Mouse (Mus musculus) kidney, adult 2 months (tissue): ENCODE results near the gene Dab2ip. TPM values are rescaled to one million over a fixed set of nuclear protein-coding genes. Genes with fewer than 3 reads are reported as not detected.
A peak's percentile ranks its signal among the peaks of the same experiment; 100 is the strongest.

Experiments
- DNase-seq: peaks from one replicate; pipeline ENCODE4 v3.0.0; 2021
- H3K27ac ChIP-seq: fragments of 200-500 bp; 2 replicates; pipeline ENCODE4 v1.5.1; 2012; ENCODE audit warnings: low read depth, low read length, control low read depth, inconsistent platforms; ENCODE audit not compliant: insufficient read depth
- H3K27me3 ChIP-seq: fragments of 200-500 bp; replicated peaks from 2 replicates; pipeline ENCODE4 v1.6.1; 2012; ENCODE audit warnings: mild to moderate bottlenecking, moderate library complexity, low read length, inconsistent platforms; ENCODE audit not compliant: control insufficient read depth, insufficient read depth
- H3K36me3 ChIP-seq: fragments of 200-500 bp; 2 replicates; pipeline ENCODE4 v1.6.1; 2012; ENCODE audit warnings: mild to moderate bottlenecking, moderate library complexity, low read length, inconsistent platforms; ENCODE audit not compliant: control insufficient read depth, insufficient read depth
- H3K4me1 ChIP-seq: fragments of 200-500 bp; 2 replicates; pipeline ENCODE4 v1.6.1; 2011; ENCODE audit warnings: low read length; ENCODE audit not compliant: control insufficient read depth, insufficient read depth
- H3K4me3 ChIP-seq: fragments of 200-500 bp; 2 replicates; pipeline ENCODE4 v1.5.1; 2011; ENCODE audit warnings: mild to moderate bottlenecking, low read depth, low read length, control low read depth; ENCODE audit not compliant: insufficient read depth
- CTCF ChIP-seq: fragments of 200-500 bp; conservative IDR thresholded peaks from 2 replicates; pipeline ENCODE4 v1.5.1; 2011; ENCODE audit warnings: low read depth, mild to moderate bottlenecking, control low read depth, low read length, moderate library complexity, mixed read lengths; ENCODE audit not compliant: insufficient read depth, insufficient read length
- POLR2A ChIP-seq: fragments of 200-500 bp; IDR thresholded peaks from one replicate; pipeline ENCODE4 v1.6.1; 2011; ENCODE audit warnings: low read depth, low read length, control low read depth
- WGBS: fragments of 180-500 bp; shearing (Covaris S2); methylation state at CpG from one replicate; pipeline ENCODE4 v1.1.7; 2018; 5-methylcytosine and 5-hydroxymethylcytosine counted together
- polyA plus RNA-seq: library from polyadenylated mRNA; depleted of rRNA; stranded (reverse); fragments of >200 nt; gene quantifications from 2 replicates; pipeline ENCODE4 v1.2.3, GENCODE M21; 2012

Gene Dab2ip
- polyA plus RNA-seq, 1 experiment = 32.9 TPM

GRCm38 (mm10) chr2:35667746-35668145 is 109.7 kb downstream of the Dab2ip start:
- H3K27me3 ChIP-seq = no peaks in the 10 kb centered on the region
- H3K4me1 ChIP-seq = peaks cover 5% of the 10 kb centered on the region; the same call in 1 of the 2 replicates
- 78% methylated on average over 8 of the region's 8 CpGs for WGBS
- TF ChIP-seq CTCF (no peak), POLR2A (no peak)
- no peak overlapping the region for H3K27ac ChIP-seq
- H3K36me3 ChIP-seq = no peaks in the 10 kb centered on the region
- no peak for DNase-seq
- no peak overlapping the region for H3K4me3 ChIP-seq

GRCm38 (mm10) chr2:35669217-35669616 is 111.2 kb downstream of the Dab2ip start:
- peaks cover 5% of the 10 kb centered on the region; the same call in 1 of the 2 replicates for H3K4me1 ChIP-seq
- H3K27ac ChIP-seq = no peak overlapping the region
- TF ChIP-seq CTCF = no peak
- TF ChIP-seq POLR2A = no peak
- DNase-seq = no peak
- 68% methylated on average over 4 of the region's 4 CpGs for WGBS
- no peaks in the 10 kb centered on the region for H3K36me3 ChIP-seq
- H3K27me3 ChIP-seq = no peaks in the 10 kb centered on the region
- no peak overlapping the region for H3K4me3 ChIP-seq

DNA sequence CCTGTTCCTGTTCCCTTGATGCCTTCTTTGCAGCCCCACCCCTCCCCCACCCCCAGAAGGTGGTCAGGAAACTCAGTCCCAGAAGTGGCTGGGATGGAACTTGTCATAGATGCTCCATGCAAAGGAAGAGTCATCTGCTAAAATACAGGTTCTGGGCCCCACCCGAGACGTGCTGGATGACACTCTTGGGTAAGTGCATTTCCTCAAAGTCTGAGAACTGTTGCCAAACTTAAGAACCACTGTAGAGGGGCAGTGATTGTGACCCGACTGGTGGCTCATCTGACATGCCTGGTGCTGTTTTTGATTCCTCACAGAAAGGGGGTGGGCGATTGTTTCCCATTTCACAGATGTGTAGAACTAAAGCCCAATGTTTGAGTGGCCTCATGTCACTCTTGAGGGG is 111.7 kb downstream of the Dab2ip start:
- Histone ChIP-seq H3K27me3 (no peaks in the 10 kb centered on the region), H3K4me3 (no peak overlapping the region), H3K36me3 (no peaks in the 10 kb centered on the region), H3K4me1 (peaks cover 5% of the 10 kb centered on the region; the same call in 1 of the 2 replicates), H3K27ac (no peak overlapping the region)
- peak; percentile 26 for DNase-seq
- 63% methylated on average over 4 of the region's 4 CpGs for WGBS
- TF ChIP-seq CTCF (no peak), POLR2A (no peak)

DNA sequence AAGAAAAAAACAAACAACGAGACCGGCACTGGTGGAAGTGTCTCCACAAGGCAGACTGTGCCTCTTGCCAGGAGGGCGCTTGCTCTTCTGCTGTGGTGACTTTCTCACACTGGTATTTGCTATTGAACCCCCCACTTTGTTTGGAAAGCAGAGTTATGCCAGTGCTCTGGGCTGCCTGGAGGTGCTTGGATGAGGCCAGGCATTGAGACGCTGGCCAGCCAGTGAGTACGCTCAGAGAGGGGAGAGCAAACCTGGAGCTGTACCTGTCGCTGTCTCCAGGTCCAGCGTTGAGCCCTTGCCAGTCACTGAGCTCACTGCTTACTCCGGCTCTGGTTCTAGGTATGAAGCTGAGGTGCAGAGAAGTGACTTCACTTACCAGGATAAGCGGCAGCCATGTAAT is 112.2 kb downstream of the Dab2ip start:
- Histone ChIP-seq H3K4me3 (no peak overlapping the region), H3K4me1 (peaks cover 5% of the 10 kb centered on the region; the same call in 1 of the 2 replicates), H3K27ac (no peak overlapping the region), H3K27me3 (no peaks in the 10 kb centered on the region), H3K36me3 (no peaks in the 10 kb centered on the region)
- no peak for TF ChIP-seq CTCF
- TF ChIP-seq POLR2A = no peak
- WGBS = 77% methylated on average over 9 of the region's 9 CpGs
- DNase-seq = no peak

DNA sequence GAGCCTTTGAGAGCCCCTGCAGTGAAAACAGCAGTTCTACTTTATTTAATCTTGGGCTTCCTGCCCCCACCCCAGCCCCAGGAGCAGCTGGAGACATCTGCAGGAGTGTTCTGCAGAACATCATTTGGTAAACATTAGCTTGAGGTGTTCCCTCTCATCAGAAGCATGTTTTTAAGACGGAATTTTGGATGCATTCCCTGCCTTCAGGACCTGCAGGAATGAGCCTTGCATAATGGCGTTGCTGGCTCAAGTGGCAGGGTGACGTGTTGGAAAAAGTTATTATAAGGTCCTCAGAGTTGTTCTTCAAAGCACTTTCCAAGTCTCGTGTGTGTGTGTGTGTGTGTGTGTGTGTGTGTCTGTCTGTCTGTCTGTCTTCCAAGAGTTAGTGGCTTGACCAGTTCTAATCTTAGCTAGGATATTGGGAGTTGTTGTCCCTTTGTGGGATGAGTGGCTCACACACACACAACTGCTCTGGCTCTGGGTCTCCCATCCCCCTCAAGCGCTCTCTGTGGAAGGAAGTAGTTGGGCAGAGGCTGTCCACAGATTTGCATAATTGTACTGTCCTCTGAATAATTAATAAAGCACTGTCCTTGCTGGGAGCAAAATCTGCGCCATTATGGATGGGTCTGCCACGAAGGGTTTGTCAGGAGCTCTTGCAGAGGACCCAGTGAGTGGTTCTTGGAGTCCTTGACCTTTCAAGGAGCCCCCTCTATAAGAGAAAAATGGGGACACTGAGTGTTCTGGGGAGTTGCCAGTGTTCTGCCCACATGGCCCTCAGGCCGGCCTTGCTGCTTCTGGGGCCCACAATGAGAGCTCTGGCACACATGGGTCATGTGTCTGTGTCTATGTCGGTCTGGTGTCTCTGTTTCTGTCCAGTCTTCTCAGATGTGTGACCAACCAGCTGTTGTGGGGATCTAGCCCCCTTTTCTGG is 114.2 kb downstream of the Dab2ip start:
- Histone ChIP-seq H3K27ac (peak overlapping the region; percentile 24; the same call in 1 of the 2 replicates), H3K4me1 (peaks cover 17% of the 10 kb centered on the region), H3K27me3 (no peaks in the 10 kb centered on the region), H3K36me3 (no peaks in the 10 kb centered on the region), H3K4me3 (no peak overlapping the region)
- DNase-seq = peak; percentile 82
- WGBS = 54% methylated on average over 9 of the region's 9 CpGs
- TF ChIP-seq CTCF (no peak), POLR2A (no peak)

DNA sequence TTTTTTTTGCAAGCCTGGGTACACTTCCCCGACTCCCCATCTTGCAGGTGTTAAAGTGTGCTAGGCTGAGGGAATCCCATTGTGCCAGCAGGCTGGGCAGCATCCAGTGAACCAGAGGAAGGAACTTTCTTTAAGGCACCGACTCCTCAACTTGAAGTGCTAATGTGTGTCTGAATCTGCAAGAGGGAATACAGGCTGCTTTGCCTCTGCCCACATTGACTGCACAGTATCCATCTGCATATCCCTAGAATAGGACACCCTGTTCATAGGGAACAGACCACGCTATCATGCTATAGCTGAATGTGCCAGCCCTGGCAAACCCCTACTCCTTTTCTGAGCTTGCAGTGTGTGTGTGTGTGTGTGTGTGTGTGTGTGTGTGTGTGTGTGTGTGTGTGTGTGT is 115.1 kb downstream of the Dab2ip start:
- Histone ChIP-seq H3K4me3 (no peak overlapping the region), H3K27me3 (no peaks in the 10 kb centered on the region), H3K4me1 (peaks cover 17% of the 10 kb centered on the region), H3K27ac (no peak overlapping the region), H3K36me3 (no peaks in the 10 kb centered on the region)
- no peak for DNase-seq
- no peak for TF ChIP-seq CTCF
- TF ChIP-seq POLR2A = no peak
- WGBS = 77% methylated on average over 3 of the region's 3 CpGs

DNA sequence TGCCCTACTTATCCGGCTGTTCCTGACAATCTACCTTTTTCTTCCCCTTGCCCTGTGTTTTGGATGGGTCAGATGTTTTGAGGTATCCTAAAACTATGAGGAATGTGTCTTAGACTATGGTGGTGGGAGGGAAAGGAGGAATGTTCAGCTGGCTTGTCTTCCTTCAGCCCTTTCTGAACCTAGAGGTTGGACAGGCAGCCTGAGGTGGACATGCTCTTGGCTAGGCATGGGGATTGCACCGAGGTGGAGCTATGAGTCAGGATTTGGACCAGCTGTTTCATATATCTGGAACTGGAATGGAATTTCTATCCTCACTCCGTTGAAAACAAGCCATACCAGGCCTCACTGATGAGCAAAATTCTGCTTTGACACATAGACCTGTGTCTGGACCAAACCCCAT is 115.9 kb downstream of the Dab2ip start:
- Histone ChIP-seq H3K4me1 (peaks cover 20% of the 10 kb centered on the region), H3K27ac (no peak overlapping the region), H3K27me3 (no peaks in the 10 kb centered on the region), H3K36me3 (no peaks in the 10 kb centered on the region), H3K4me3 (no peak overlapping the region)
- TF ChIP-seq CTCF (no peak), POLR2A (no peak)
- 62% methylated on average over 3 of the region's 3 CpGs for WGBS
- DNase-seq = no peak
